Mouse (Mus musculus): ENCODE data around the gene Rabl6. TPM values are rescaled to one million over a fixed set of nuclear protein-coding genes. Genes with fewer than 3 reads are reported as not detected.

Rabl6 gene
- polyA plus RNA-seq, 1 experiment, result 43.6 TPM

DNA sequence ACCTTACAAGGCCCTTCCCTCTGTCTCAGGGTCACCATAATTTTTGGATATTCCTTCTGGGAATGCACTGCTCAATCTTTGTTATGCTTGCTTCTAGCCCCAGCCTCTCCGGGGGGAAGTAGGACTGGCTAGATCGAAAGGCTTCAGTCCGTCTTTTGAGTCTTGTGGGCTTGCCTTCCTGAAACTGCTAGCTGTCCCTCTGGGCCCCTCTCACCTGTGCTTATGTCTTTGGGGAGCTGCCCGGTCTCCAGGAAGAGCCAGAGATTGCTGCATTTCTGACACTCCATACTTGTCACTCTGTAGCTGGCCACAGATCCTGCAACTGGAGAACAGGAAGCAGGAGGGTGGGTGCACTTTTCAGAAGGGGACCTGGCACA, 12.5 kb upstream of the Rabl6 start:
- Histone ChIP-seq H3K36me3 (ENCODE audit: control insufficient read depth, insufficient read depth, low read length) (no peaks in the 10 kb centered on the region), H3K27ac (ENCODE audit: insufficient read depth, low read length) (peak overlapping the region; percentile 17; the same call in 1 of the 2 replicates), H3K27me3 (ENCODE audit: control insufficient read depth, insufficient read depth, low read length) (0 out of 2 replicates have a peak, but pooled peaks cover 2% of the 10 kb centered on the region), H3K4me3 (ENCODE audit: extremely low read depth, insufficient read depth, insufficient read length) (no peak overlapping the region), H3K4me1 (ENCODE audit: control insufficient read depth, insufficient read depth, insufficient read length) (peaks cover 4% of the 10 kb centered on the region; the same call in 1 of the 2 replicates)
- WGBS, result 41% methylated on average over 4 of the region's 4 CpGs
- TF ChIP-seq POLR2A (IDR thresholded peaks at IDR 0.05; ENCODE audit: low read depth, low read length) (no peak), CTCF (IDR thresholded peaks at IDR 0.05; ENCODE audit: extremely low read depth, insufficient read depth, insufficient read length, insufficient replicate concordance) (no peak)
- DNase-seq (ENCODE audit: low read depth in 1 of 2, low spot score in 2 of 2), result no peak

DNA sequence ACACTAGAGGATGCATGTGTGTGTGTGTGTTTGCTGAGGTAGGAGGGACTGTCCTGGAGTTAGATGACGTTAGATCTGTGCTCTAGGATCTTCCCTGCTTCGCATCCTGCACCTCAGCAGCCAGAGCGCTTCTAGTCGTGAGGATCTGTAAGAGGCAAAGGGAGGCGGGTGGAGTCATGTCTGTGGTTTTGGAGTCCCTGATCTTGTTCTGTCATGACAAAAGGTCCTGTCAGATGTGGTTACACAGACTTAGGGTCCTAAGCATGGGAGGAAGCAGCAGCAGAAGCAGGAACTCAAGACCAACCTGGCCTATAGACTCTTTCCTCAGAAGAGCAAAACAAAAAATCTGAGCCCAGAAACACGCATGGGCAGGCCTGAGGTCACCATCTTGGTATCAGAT, 12.1 kb upstream of the Rabl6 start:
- 21% methylated on average over 6 of the region's 6 CpGs for WGBS
- H3K27ac ChIP-seq (ENCODE audit: insufficient read depth, low read length), result no peak overlapping the region

DNA sequence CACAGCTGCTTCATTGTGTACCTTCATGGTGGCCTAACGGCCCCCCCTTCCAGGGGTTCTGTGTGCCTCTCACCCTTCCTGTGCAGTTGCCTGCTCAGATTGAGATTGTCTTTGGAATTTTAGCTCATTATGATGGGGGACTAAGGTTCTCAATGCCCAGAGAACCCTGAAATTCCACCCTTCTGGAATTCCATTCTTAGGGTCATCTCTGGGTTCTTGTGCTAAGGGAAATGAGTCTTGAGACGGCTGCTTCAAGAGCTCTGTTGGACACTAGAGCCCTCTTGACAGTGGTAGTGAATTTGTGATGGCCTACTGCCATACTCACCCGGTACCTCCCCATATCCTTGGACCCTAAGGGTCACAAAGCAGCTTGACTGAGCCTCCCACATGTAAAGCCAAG, 9.3 kb upstream of the Rabl6 start, which contains the start of gene Ccdc183:
Gene Ccdc183 (minus strand): TSS at position 101 of the 400 bp plus-strand sequence.
- Histone ChIP-seq H3K36me3 (ENCODE audit: control insufficient read depth, insufficient read depth, low read length) (no peaks in the 10 kb centered on the region), H3K4me3 (ENCODE audit: extremely low read depth, insufficient read depth, insufficient read length) (no peak within 1 kb of the TSS), H3K27me3 (ENCODE audit: control insufficient read depth, insufficient read depth, low read length) (peaks cover 2% of the 10 kb centered on the region; the same call in 1 of the 2 replicates), H3K4me1 (ENCODE audit: control insufficient read depth, insufficient read depth, insufficient read length) (peaks cover 4% of the 10 kb centered on the region; the same call in 1 of the 2 replicates), H3K27ac (ENCODE audit: insufficient read depth, low read length) (no peak within 1 kb of the TSS)
- DNase-seq (ENCODE audit: low read depth in 1 of 2, low spot score in 2 of 2), result no peak
- 91% methylated on average over 3 of the region's 3 CpGs for WGBS
- TF ChIP-seq CTCF (IDR thresholded peaks at IDR 0.05; ENCODE audit: extremely low read depth, insufficient read depth, insufficient read length, insufficient replicate concordance) (no peak), POLR2A (IDR thresholded peaks at IDR 0.05; ENCODE audit: low read depth, low read length) (no peak)

More for the DNA sequence above, 12.1 kb upstream of the Rabl6 start:
- Histone ChIP-seq H3K4me3 (ENCODE audit: extremely low read depth, insufficient read depth, insufficient read length) (no peak overlapping the region), H3K4me1 (ENCODE audit: control insufficient read depth, insufficient read depth, insufficient read length) (peaks cover 4% of the 10 kb centered on the region; the same call in 1 of the 2 replicates), H3K27me3 (ENCODE audit: control insufficient read depth, insufficient read depth, low read length) (0 out of 2 replicates have a peak, but pooled peaks cover 2% of the 10 kb centered on the region), H3K36me3 (ENCODE audit: control insufficient read depth, insufficient read depth, low read length) (no peaks in the 10 kb centered on the region)
- peak in 1 of 2 experiments; percentile 14 for DNase-seq (ENCODE audit: low read depth in 1 of 2, low spot score in 2 of 2)
- TF ChIP-seq CTCF (IDR thresholded peaks at IDR 0.05; ENCODE audit: extremely low read depth, insufficient read depth, insufficient read length, insufficient replicate concordance) (no peak), POLR2A (IDR thresholded peaks at IDR 0.05; ENCODE audit: low read depth, low read length) (no peak)

DNA sequence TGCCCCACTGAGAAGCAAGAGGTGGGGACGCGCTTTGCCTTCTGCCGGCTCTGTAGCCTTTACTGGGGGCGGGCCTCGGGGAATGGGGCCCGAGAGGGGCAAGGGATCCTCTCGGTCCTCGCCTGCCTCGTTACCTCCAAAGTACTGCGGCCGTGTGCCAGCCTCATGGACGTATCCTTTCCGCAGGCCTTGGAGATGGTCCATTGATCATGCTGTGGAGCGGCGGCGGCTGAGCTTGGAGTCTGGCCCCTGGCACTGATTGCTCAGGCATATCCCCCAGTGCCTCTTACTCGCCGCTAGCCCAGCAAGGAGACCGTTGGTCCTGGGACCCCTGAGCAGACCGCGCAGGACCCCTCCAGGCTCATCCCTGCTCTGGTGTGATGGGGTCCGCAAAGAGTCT, 8.1 kb upstream of the Rabl6 start:
- no peaks in the 10 kb centered on the region for H3K36me3 ChIP-seq (ENCODE audit: control insufficient read depth, insufficient read depth, low read length)
- H3K4me1 ChIP-seq (ENCODE audit: control insufficient read depth, insufficient read depth, insufficient read length), result no peaks in the 10 kb centered on the region; the same call in 1 of the 2 replicates
- WGBS, result 38% methylated on average over 22 of the region's 22 CpGs
- peaks cover 2% of the 10 kb centered on the region; the same call in 1 of the 2 replicates for H3K27me3 ChIP-seq (ENCODE audit: control insufficient read depth, insufficient read depth, low read length)
- no peak for TF ChIP-seq CTCF (IDR thresholded peaks at IDR 0.05; ENCODE audit: extremely low read depth, insufficient read depth, insufficient read length, insufficient replicate concordance)
- TF ChIP-seq POLR2A (IDR thresholded peaks at IDR 0.05; ENCODE audit: low read depth, low read length), result no peak
- H3K27ac ChIP-seq (ENCODE audit: insufficient read depth, low read length), result no peak overlapping the region
- no peak for DNase-seq (ENCODE audit: low read depth in 1 of 2, low spot score in 2 of 2)
- no peak overlapping the region for H3K4me3 ChIP-seq (ENCODE audit: extremely low read depth, insufficient read depth, insufficient read length)

DNA sequence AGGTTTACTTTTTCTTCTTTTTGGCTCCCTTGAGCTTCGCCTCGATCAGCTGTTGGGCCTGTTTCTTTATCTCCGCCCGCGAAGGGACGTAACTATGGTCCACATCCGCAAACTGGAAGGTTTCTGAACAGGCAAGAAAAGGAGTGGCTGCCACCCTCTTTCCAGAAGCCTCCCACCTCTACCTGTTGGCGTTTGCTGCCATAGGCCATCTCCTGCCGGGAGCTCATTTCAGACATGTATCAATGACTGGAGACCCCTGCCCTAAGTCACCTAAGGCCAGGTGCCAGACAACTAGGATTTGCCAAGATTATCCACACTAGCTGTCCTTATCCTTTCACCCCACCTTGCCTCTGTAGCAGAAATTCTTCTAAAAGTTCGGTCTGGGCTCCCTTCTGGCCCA, 350 bp upstream of the Rabl6 start:
- Histone ChIP-seq H3K4me1 (ENCODE audit: control insufficient read depth, insufficient read depth, insufficient read length) (peaks cover 7% of the 10 kb centered on the region; the same call in 1 of the 2 replicates), H3K27me3 (ENCODE audit: control insufficient read depth, insufficient read depth, low read length) (no peaks in the 10 kb centered on the region; the same call in 1 of the 2 replicates), H3K27ac (ENCODE audit: insufficient read depth, low read length) (no peak overlapping the region), H3K4me3 (ENCODE audit: extremely low read depth, insufficient read depth, insufficient read length) (no peak overlapping the region; the same call in 1 of the 2 replicates), H3K36me3 (ENCODE audit: control insufficient read depth, insufficient read depth, low read length) (no peaks in the 10 kb centered on the region)
- no peak for TF ChIP-seq CTCF (IDR thresholded peaks at IDR 0.05; ENCODE audit: extremely low read depth, insufficient read depth, insufficient read length, insufficient replicate concordance)
- no peak for TF ChIP-seq POLR2A (IDR thresholded peaks at IDR 0.05; ENCODE audit: low read depth, low read length)
- WGBS, result 54% methylated on average over 10 of the region's 10 CpGs
- no peak for DNase-seq (ENCODE audit: low read depth in 1 of 2, low spot score in 2 of 2)

DNA sequence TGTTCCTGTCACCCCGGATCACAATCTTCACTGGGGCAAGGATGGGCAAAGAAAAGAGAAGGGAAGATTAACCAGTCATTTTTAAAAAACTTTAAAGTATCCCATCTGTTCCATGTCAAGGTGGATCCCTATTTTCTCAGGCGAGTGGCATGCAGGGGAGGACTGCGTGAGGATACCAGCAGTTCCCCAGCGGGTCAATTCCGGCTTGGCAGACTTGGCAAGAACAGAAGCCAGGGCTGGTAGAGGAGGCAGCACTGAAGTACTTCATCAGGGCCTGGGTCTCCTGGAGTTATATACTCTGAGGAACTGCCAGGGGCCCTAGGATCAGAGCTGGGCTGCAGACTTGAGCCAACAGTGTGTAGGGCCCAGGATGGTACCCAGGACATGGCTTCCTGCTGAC, 5.8 kb downstream of the Rabl6 start:
- Histone ChIP-seq H3K36me3 (ENCODE audit: control insufficient read depth, insufficient read depth, low read length) (peaks cover 23% of the 10 kb centered on the region), H3K4me1 (ENCODE audit: control insufficient read depth, insufficient read depth, insufficient read length) (peaks cover 5% of the 10 kb centered on the region; the same call in 1 of the 2 replicates), H3K27me3 (ENCODE audit: control insufficient read depth, insufficient read depth, low read length) (no peaks in the 10 kb centered on the region), H3K27ac (ENCODE audit: insufficient read depth, low read length) (no peak overlapping the region), H3K4me3 (ENCODE audit: extremely low read depth, insufficient read depth, insufficient read length) (no peak overlapping the region)
- DNase-seq (ENCODE audit: low read depth in 1 of 2, low spot score in 2 of 2), result no peak
- TF ChIP-seq CTCF (IDR thresholded peaks at IDR 0.05; ENCODE audit: extremely low read depth, insufficient read depth, insufficient read length, insufficient replicate concordance) (no peak), POLR2A (IDR thresholded peaks at IDR 0.05; ENCODE audit: low read depth, low read length) (no peak)
- 93% methylated on average over 5 of the region's 5 CpGs for WGBS

DNA sequence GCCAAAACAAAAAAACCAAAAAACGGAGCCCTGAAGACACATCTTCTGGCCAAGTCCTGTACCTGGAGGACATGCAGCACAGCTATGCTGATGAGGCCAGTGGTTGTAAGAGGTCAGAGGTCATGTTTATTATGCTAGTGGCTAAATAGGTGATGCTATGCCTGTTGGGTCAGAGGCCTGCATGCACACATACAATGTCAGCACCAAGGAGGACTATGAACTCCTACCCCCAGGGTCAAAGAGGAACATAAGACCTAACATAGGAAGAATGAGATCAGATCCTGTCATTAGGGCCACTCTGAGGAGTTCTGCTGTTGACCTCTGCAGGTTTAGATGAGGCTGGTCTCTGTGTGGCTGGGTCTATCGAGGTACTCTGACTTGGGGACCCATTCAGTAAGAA, 8.3 kb downstream of the Rabl6 start:
- no peak for DNase-seq (ENCODE audit: low read depth in 1 of 2, low spot score in 2 of 2)
- Histone ChIP-seq H3K4me1 (ENCODE audit: control insufficient read depth, insufficient read depth, insufficient read length) (no peaks in the 10 kb centered on the region), H3K27me3 (ENCODE audit: control insufficient read depth, insufficient read depth, low read length) (no peaks in the 10 kb centered on the region), H3K36me3 (ENCODE audit: control insufficient read depth, insufficient read depth, low read length) (peaks cover 37% of the 10 kb centered on the region), H3K4me3 (ENCODE audit: extremely low read depth, insufficient read depth, insufficient read length) (no peak overlapping the region), H3K27ac (ENCODE audit: insufficient read depth, low read length) (no peak overlapping the region)
- TF ChIP-seq POLR2A (IDR thresholded peaks at IDR 0.05; ENCODE audit: low read depth, low read length) (no peak), CTCF (IDR thresholded peaks at IDR 0.05; ENCODE audit: extremely low read depth, insufficient read depth, insufficient read length, insufficient replicate concordance) (no peak)
- 94% methylated on average over 2 of the region's 2 CpGs for WGBS

Data from spleen, adult 2 months (tissue).